28 mouse cellular contexts compared by ENCODE assay signal in the genomic region with DNA sequence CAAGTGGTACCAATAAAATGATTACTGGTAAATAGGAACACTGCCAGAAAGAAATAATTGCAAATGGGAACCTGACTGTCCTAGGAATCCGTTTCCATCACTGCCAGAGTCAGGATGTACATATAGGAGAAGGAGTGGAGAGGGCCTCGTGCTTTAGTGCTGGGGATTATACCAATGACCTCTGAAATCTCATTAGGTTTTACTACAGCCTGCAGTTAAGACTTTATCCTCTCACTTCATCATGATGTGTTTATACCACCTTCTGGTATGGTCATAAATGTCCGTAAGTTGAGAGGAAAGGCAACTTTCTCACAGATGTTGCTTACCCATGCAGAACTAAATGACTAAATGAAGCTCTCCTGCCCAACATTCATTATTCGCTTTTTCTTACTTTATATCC.
A peak's percentile ranks its signal among the peaks of the same experiment; 100 is the strongest.
DNase-seq lines count a peak whose midpoint lies in the region; ATAC-seq and TF ChIP-seq lines count a peak whose summit lies in the region.
"Had no signal": no experiment of that assay in that cellular context is flagged by ENCODE, and none has a peak within 500 bp of the region (broad histone marks: within the 10 kb centered on the region; RNA-seq: fewer than 3 reads in every experiment).

No protein-coding gene starts in this region.

- peak; percentile 31; the same call in 1 of the 2 replicates for ATAC-seq in limb, embryonic 11.5 days (ENCODE audit: insufficient number of reproducible peaks, low FRiP score, low TSS enrichment, low read depth)
- peak; percentile 17 for ATAC-seq in Patski
- peak; percentile 67; the same call in 1 of the 2 replicates for ATAC-seq in limb, embryonic 13.5 days (ENCODE audit: low FRiP score, low read depth)
- peak; percentile 39; the same call in 1 of the 2 replicates for ATAC-seq in neural tube, embryonic 14.5 days (ENCODE audit: low read depth)
- no peak for ATAC-seq in intestine, embryonic 16.5 days
- ATAC-seq: CD4-positive, CD25-positive, alpha-beta regulatory T cell, adult 4 months; forebrain, embryonic 14.5 days; forebrain, embryonic 16.5 days had no signal

- WGBS in limb, embryonic 11.5 days: 14% methylated on average over 4 of the region's 4 CpGs
- WGBS in limb, embryonic 10.5 days: 39% methylated on average over 4 of the region's 4 CpGs
- 17% methylated on average over 4 of the region's 4 CpGs for WGBS in limb, embryonic 13.5 days
- 35% methylated on average over 4 of the region's 4 CpGs for WGBS in neural tube, embryonic 14.5 days
- WGBS in intestine, embryonic 16.5 days: 54% methylated on average over 4 of the region's 4 CpGs

- H3K4me1 ChIP-seq in limb, embryonic 11.5 days (ENCODE audit: control insufficient read depth, insufficient read depth, low read length): 0 out of 2 replicates have a peak, but pooled peaks cover 3% of the 10 kb centered on the region
- peaks cover 21% of the 10 kb centered on the region for H3K4me1 ChIP-seq in limb, embryonic 10.5 days
- H3K4me1 ChIP-seq in limb, embryonic 13.5 days: no peaks in the 10 kb centered on the region
- H3K4me1 ChIP-seq in neural tube, embryonic 14.5 days (ENCODE audit: control insufficient read depth, insufficient read depth, low read length): no peaks in the 10 kb centered on the region
- no peaks in the 10 kb centered on the region for H3K4me1 ChIP-seq in intestine, embryonic 16.5 days (ENCODE audit: control insufficient read depth, insufficient read depth, low read length)
- H3K4me1 ChIP-seq: embryonic facial prominence, embryonic 13.5 days; embryonic facial prominence, embryonic 15.5 days; forebrain, embryonic 10.5 days; forebrain, embryonic 12.5 days had no signal

- no peak overlapping the region for H3K9ac ChIP-seq in limb, embryonic 11.5 days (ENCODE audit: low read length)
- H3K9ac ChIP-seq in limb, embryonic 13.5 days: no peak overlapping the region
- H3K9ac ChIP-seq in neural tube, embryonic 14.5 days (replicated peaks; ENCODE audit: low read depth, low read length): no peak overlapping the region
- no peak overlapping the region for H3K9ac ChIP-seq in intestine, embryonic 16.5 days (ENCODE audit: low read depth, low read length)
- H3K9ac ChIP-seq: embryonic facial prominence, embryonic 13.5 days; embryonic facial prominence, embryonic 15.5 days; forebrain, embryonic 12.5 days had no signal

- CTCF ChIA-PET in Patski (lab: Charles Lee): no interaction called here

- H3K27ac ChIP-seq in limb, embryonic 11.5 days (replicated peaks; ENCODE audit: low read depth, low read length): no peak overlapping the region
- no peak overlapping the region for H3K27ac ChIP-seq in limb, embryonic 10.5 days
- H3K27ac ChIP-seq in limb, embryonic 13.5 days: no peak overlapping the region
- H3K27ac ChIP-seq in neural tube, embryonic 14.5 days (ENCODE audit: low read depth, low read length): no peak overlapping the region
- H3K27ac ChIP-seq in intestine, embryonic 16.5 days (ENCODE audit: low read length): no peak overlapping the region
- H3K27ac ChIP-seq: embryonic facial prominence, embryonic 13.5 days; embryonic facial prominence, embryonic 15.5 days; forebrain, embryonic 10.5 days; forebrain, embryonic 12.5 days had no signal

- H3K9me3 ChIP-seq in limb, embryonic 11.5 days (ENCODE audit: control insufficient read depth, low read length): no peaks in the 10 kb centered on the region
- no peaks in the 10 kb centered on the region for H3K9me3 ChIP-seq in limb, embryonic 10.5 days (replicated peaks)
- no peaks in the 10 kb centered on the region for H3K9me3 ChIP-seq in limb, embryonic 13.5 days
- no peaks in the 10 kb centered on the region for H3K9me3 ChIP-seq in neural tube, embryonic 14.5 days (ENCODE audit: control insufficient read depth, low read length)
- no peaks in the 10 kb centered on the region for H3K9me3 ChIP-seq in intestine, embryonic 16.5 days (ENCODE audit: control insufficient read depth, low read length)
- H3K9me3 ChIP-seq: embryonic facial prominence, embryonic 15.5 days; forebrain, embryonic 10.5 days; forebrain, embryonic 12.5 days; G1E had no signal

- H3K36me3 ChIP-seq in limb, embryonic 11.5 days (ENCODE audit: control insufficient read depth, insufficient read depth, low read length): no peaks in the 10 kb centered on the region
- no peaks in the 10 kb centered on the region for H3K36me3 ChIP-seq in limb, embryonic 10.5 days
- no peaks in the 10 kb centered on the region for H3K36me3 ChIP-seq in limb, embryonic 13.5 days
- H3K36me3 ChIP-seq in neural tube, embryonic 14.5 days (ENCODE audit: control insufficient read depth, insufficient read depth, low read length): no peaks in the 10 kb centered on the region
- H3K36me3 ChIP-seq in intestine, embryonic 16.5 days (ENCODE audit: control insufficient read depth, insufficient read depth, low read length): no peaks in the 10 kb centered on the region
- H3K36me3 ChIP-seq: embryonic facial prominence, embryonic 13.5 days; embryonic facial prominence, embryonic 15.5 days; forebrain, embryonic 10.5 days; G1E had no signal

- POLR2A ChIA-PET in Patski (lab: Charles Lee): no interaction called here

- H3K4me3 ChIP-seq in limb, embryonic 11.5 days (ENCODE audit: low read depth, low read length): no peak overlapping the region
- no peak overlapping the region for H3K4me3 ChIP-seq in limb, embryonic 10.5 days
- H3K4me3 ChIP-seq in limb, embryonic 13.5 days: no peak overlapping the region
- no peak overlapping the region for H3K4me3 ChIP-seq in neural tube, embryonic 14.5 days (ENCODE audit: low read depth, low read length)
- no peak overlapping the region for H3K4me3 ChIP-seq in intestine, embryonic 16.5 days (ENCODE audit: low read length)
- H3K4me3 ChIP-seq: embryonic facial prominence, embryonic 13.5 days; embryonic facial prominence, embryonic 15.5 days; erythroblast, embryonic 14.5 days; forebrain, embryonic 10.5 days; forebrain, embryonic 12.5 days had no signal

- TF ChIP-seq CTCF in Patski (IDR thresholded peaks at IDR 0.05): no peak

- H3K4me2 ChIP-seq in limb, embryonic 11.5 days (ENCODE audit: low read depth, severe bottlenecking): no peak overlapping the region
- no peak overlapping the region for H3K4me2 ChIP-seq in limb, embryonic 13.5 days (replicated peaks)
- no peak overlapping the region for H3K4me2 ChIP-seq in neural tube, embryonic 14.5 days (ENCODE audit: low read depth, low read length)
- no peak overlapping the region for H3K4me2 ChIP-seq in intestine, embryonic 16.5 days (ENCODE audit: low read depth, low read length)
- H3K4me2 ChIP-seq: embryonic facial prominence, embryonic 13.5 days; embryonic facial prominence, embryonic 15.5 days; forebrain, embryonic 12.5 days had no signal

- no peak for DNase-seq in limb, embryonic 11.5 days (ENCODE audit: low spot score)
- DNase-seq in limb, embryonic 10.5 days (ENCODE audit: low spot score): no peak
- DNase-seq in Patski (ENCODE audit: low read depth, low spot score): no peak
- no peak for DNase-seq in embryo, embryonic 10.5 days (ENCODE audit: low spot score)
- DNase-seq in gastrocnemius, adult 18-20 months (ENCODE audit: low spot score): no peak
- DNase-seq: adrenal gland, adult 2 months; adrenal gland, postnatal 10 days; adrenal gland, postnatal 25 days; B cell, adult 2 months; cerebellum, adult 11 months; cerebellum, adult 2 months; cerebellum, adult 9-10 months; cerebellum, postnatal 10 days; cerebellum, postnatal 25 days; embryo, embryonic 11 days had no signal

- H3K27me3 ChIP-seq in limb, embryonic 11.5 days (ENCODE audit: control insufficient read depth, insufficient read depth, low read length): no peaks in the 10 kb centered on the region
- H3K27me3 ChIP-seq in limb, embryonic 10.5 days (ENCODE audit: low read depth, poor library complexity, severe bottlenecking): no peaks in the 10 kb centered on the region
- H3K27me3 ChIP-seq in Patski: no peaks in the 10 kb centered on the region
- no peaks in the 10 kb centered on the region for H3K27me3 ChIP-seq in limb, embryonic 13.5 days
- H3K27me3 ChIP-seq in neural tube, embryonic 14.5 days (ENCODE audit: control insufficient read depth, insufficient read depth, low read length): no peaks in the 10 kb centered on the region
- no peaks in the 10 kb centered on the region for H3K27me3 ChIP-seq in intestine, embryonic 16.5 days (replicated peaks; ENCODE audit: control insufficient read depth, insufficient read depth, low read length)
- H3K27me3 ChIP-seq: CH12.LX; embryonic facial prominence, embryonic 13.5 days; embryonic facial prominence, embryonic 15.5 days; forebrain, embryonic 12.5 days had no signal

- in situ Hi-C loops in Patski (cut with MboI; ENCODE audit: low pct_unique_long_range_greater_than_20kb): loop anchor here (10.0 kb wide), 1 partner anchor 223 kb away; no protein-coding TSS in a partner anchor
